Mouse (Mus musculus): ENCODE data around the gene Ctsf.

GRCm38 (mm10) chr19:4837049-4837448 lies 17.9 kb upstream of the Ctsf start:
- no peak for TF ChIP-seq CTCF (IDR thresholded peaks at IDR 0.05; ENCODE audit: extremely low read depth, insufficient read depth, low read length)
- TF ChIP-seq POLR2A (IDR thresholded peaks at IDR 0.05; ENCODE audit: extremely low read depth, insufficient read depth, low read length): no peak

Measured in cortical plate, adult 2 months (tissue).